Mouse (Mus musculus): ENCODE data around the gene Noxa1. TPM values are rescaled to one million over a fixed set of nuclear protein-coding genes. Genes with fewer than 3 reads are reported as not detected.
A peak's percentile ranks its signal among the peaks of the same experiment; 100 is the strongest.

Gene Noxa1
- total RNA-seq (2012; rRNA removed) (4.6 and 5.0 TPM in 2 replicates), total RNA-seq (2014; rRNA removed) (6.1 and 6.4 TPM in 2 replicates), polyA plus RNA-seq (2012; ENCODE audit: insufficient read length, low read depth) (4.0 and 6.3 TPM in 2 replicates)

GRCm38 (mm10) chr2:25095109-25095850 lies at the start of gene Noxa1:
Noxa1 (minus strand) TSS chr2:25095149.
- in situ Hi-C loops (cut with MboI; ENCODE audit: low pct_ligation_motif_present, low pct_unique_long_range_greater_than_20kb, low sequenced_read_pairs) (loop anchor here (5.0 kb wide), 1 partner anchor 67 kb away; no protein-coding TSS in a partner anchor), dilution Hi-C loops (cut with MboI; ENCODE audit: extremely low pct_ligation_motif_present, extremely low pct_unique_long_range_greater_than_20kb, low sequenced_read_pairs) (no loop called here)
- Histone ChIP-seq H3K9me3 (replicated peaks; ENCODE audit: low read length) (no peaks in the 10 kb centered on the region), H3K4me1 (ENCODE audit: control insufficient read depth in 1 of 2, insufficient read depth in 2 of 2) (peaks cover 9 to 50% of the 10 kb centered on the region in 2 experiments), H3K27me3 (replicated peaks) (no peaks in the 10 kb centered on the region), H3K4me3 (replicated peaks in 1 of 3; ENCODE audit: low read depth in 2 of 3, low read length in 2 of 3, poor library complexity in 1 of 3) (peak within 1 kb of the TSS; percentile 57 to 68 (median 59)), H3K27ac (ENCODE audit: insufficient read depth, low read depth) (peak within 1 kb of the TSS; percentile 55; the same call in 1 of the 2 replicates), H3K9ac (ENCODE audit: insufficient read depth, low read depth) (peak within 1 kb of the TSS; percentile 72), H3K36me3 (replicated peaks in 1 of 2; ENCODE audit: control insufficient read depth in 1 of 2, insufficient read depth in 1 of 2, low read length in 1 of 2) (peaks cover 0 to 12% of the 10 kb centered on the region in 2 experiments), H3K4me2 (ENCODE audit: insufficient read depth, low read depth, poor library complexity, severe bottlenecking) (peak within 1 kb of the TSS; percentile 65), H3K79me2 (replicated peaks; ENCODE audit: control insufficient read depth, extremely low read depth, insufficient read depth, poor library complexity, severe bottlenecking) (no peaks in the 10 kb centered on the region)
- peak; percentile 99 for DNase-seq (ENCODE audit: extremely low read depth)
- peak; percentile 32 for TF ChIP-seq RAD21 (IDR thresholded peaks at IDR 0.05; ENCODE audit: low read depth, low read length)
- peak; percentile 7; the same call in 1 of the 2 replicates for TF ChIP-seq MEF2A (IDR thresholded peaks at IDR 0.05; ENCODE audit: borderline replicate concordance, low read depth, low read length)
- TF ChIP-seq SIN3A (IDR thresholded peaks at IDR 0.05; ENCODE audit: low read length), result peak; percentile 25; the same call in 1 of the 2 replicates
- TF ChIP-seq TBP (conservative IDR thresholded peaks at IDR 0.05; ENCODE audit: low read depth, low read length), result peak; percentile 91
- TF ChIP-seq ZNF384 (IDR thresholded peaks at IDR 0.05; ENCODE audit: low read depth, low read length), result peak; percentile 45
- TF ChIP-seq UBTF (IDR thresholded peaks at IDR 0.05; ENCODE audit: low read depth, low read length), result peak; percentile 97
- no peak for TF ChIP-seq RCOR1 (conservative IDR thresholded peaks at IDR 0.05; ENCODE audit: low read depth, low read length)
- peak; percentile 96 for TF ChIP-seq MYC (IDR thresholded peaks at IDR 0.05; ENCODE audit: low read depth, low read length)
- TF ChIP-seq JUN (IDR thresholded peaks at IDR 0.05; ENCODE audit: insufficient read depth, low read depth, low read length), result no peak
- TF ChIP-seq CTCF (conservative IDR thresholded peaks at IDR 0.05 in 1 of 2, IDR thresholded peaks at IDR 0.05 in 1 of 2; ENCODE audit: low read depth in 2 of 2, low read length in 2 of 2), result peak; percentile 71 to 80
- TF ChIP-seq JUND (conservative IDR thresholded peaks at IDR 0.05; ENCODE audit: low read depth, low read length), result 0 out of 2 replicates have a peak, but pooled peaks have one; percentile 11
- TF ChIP-seq PAX5 (IDR thresholded peaks at IDR 0.05; ENCODE audit: low read length), result no peak
- peak; percentile 74 for TF ChIP-seq ELF1 (IDR thresholded peaks at IDR 0.05; ENCODE audit: low read depth, low read length)
- TF ChIP-seq E2F4 (IDR thresholded peaks at IDR 0.05; ENCODE audit: insufficient replicate concordance, low read depth, low read length), result no peak
- TF ChIP-seq USF1 (IDR thresholded peaks at IDR 0.05; ENCODE audit: low read depth, low read length), result peak; percentile 22
- peak; percentile 74 for TF ChIP-seq TCF12 (IDR thresholded peaks at IDR 0.05; ENCODE audit: low read depth, low read length)
- TF ChIP-seq KAT2A (IDR thresholded peaks at IDR 0.05; ENCODE audit: insufficient replicate concordance, low read length), result 0 out of 2 replicates have a peak, but pooled peaks have one; percentile 29
- peak; percentile 43 for TF ChIP-seq BHLHE40 (IDR thresholded peaks at IDR 0.05; ENCODE audit: low read depth, low read length)
- TF ChIP-seq ZC3H11A (IDR thresholded peaks at IDR 0.05; ENCODE audit: low read depth, low read length), result no peak
- TF ChIP-seq CHD2 (IDR thresholded peaks at IDR 0.05; ENCODE audit: low read length), result no peak
- no peak for TF ChIP-seq GABPA (IDR thresholded peaks at IDR 0.05; ENCODE audit: insufficient replicate concordance, low read depth, low read length)
- no peak for TF ChIP-seq ETS1 (conservative IDR thresholded peaks at IDR 0.05; ENCODE audit: low read depth, low read length)
- peak; percentile 44; the same call in 1 of the 2 replicates for TF ChIP-seq ZMIZ1 (IDR thresholded peaks at IDR 0.05; ENCODE audit: low read depth, low read length)
- no peak for TF ChIP-seq ZKSCAN1 (IDR thresholded peaks at IDR 0.05; ENCODE audit: borderline replicate concordance, low read depth, low read length)
- no peak for TF ChIP-seq IRF4 (IDR thresholded peaks at IDR 0.05; ENCODE audit: low read depth, low read length)
- peak; percentile 75; the same call in 1 of the 2 replicates for TF ChIP-seq MXI1 (IDR thresholded peaks at IDR 0.05; ENCODE audit: low read depth, low read length)
- 0 out of 2 replicates have a peak, but pooled peaks have one; percentile 50 for TF ChIP-seq CHD1 (IDR thresholded peaks at IDR 0.05; ENCODE audit: low read depth, low read length)
- peak; percentile 74; the same call in 1 of the 2 replicates for TF ChIP-seq POLR2AphosphoS2 (IDR thresholded peaks at IDR 0.05; ENCODE audit: low read depth, low read length)
- peak; percentile 56 for TF ChIP-seq SMC3 (IDR thresholded peaks at IDR 0.05; ENCODE audit: low read depth, low read length)
- peak; percentile 90 for TF ChIP-seq POLR2A (IDR thresholded peaks at IDR 0.05; ENCODE audit: low read depth, low read length)
- no peak for TF ChIP-seq MAFK (IDR thresholded peaks at IDR 0.05; ENCODE audit: insufficient replicate concordance, low read length)
- peak; percentile 84 for TF ChIP-seq NELFE (IDR thresholded peaks at IDR 0.05; ENCODE audit: low read depth, low read length)
- 0 out of 2 replicates have a peak, but pooled peaks have one; percentile 26 for TF ChIP-seq EP300 (IDR thresholded peaks at IDR 0.05; ENCODE audit: low read length)
- TF ChIP-seq NRF1 (IDR thresholded peaks at IDR 0.05; ENCODE audit: low read depth, low read length), result no peak
- TF ChIP-seq MAZ (IDR thresholded peaks at IDR 0.05; ENCODE audit: low read depth, low read length), result 0 out of 2 replicates have a peak, but pooled peaks have one; percentile 15
- no peak for TF ChIP-seq USF2 (conservative IDR thresholded peaks at IDR 0.05; ENCODE audit: low read depth, low read length)
- peak; percentile 82 for TF ChIP-seq MAX (IDR thresholded peaks at IDR 0.05; ENCODE audit: low read length)

Data from CH12.LX (cell line).